Mouse (Mus musculus) thymus, postnatal 25 days (tissue): ENCODE data around the gene Ccdc158.

Experiments
- DNase-seq: peaks from one replicate; pipeline ENCODE4 v3.0.0; 2022

Gene Ccdc158

DNA sequence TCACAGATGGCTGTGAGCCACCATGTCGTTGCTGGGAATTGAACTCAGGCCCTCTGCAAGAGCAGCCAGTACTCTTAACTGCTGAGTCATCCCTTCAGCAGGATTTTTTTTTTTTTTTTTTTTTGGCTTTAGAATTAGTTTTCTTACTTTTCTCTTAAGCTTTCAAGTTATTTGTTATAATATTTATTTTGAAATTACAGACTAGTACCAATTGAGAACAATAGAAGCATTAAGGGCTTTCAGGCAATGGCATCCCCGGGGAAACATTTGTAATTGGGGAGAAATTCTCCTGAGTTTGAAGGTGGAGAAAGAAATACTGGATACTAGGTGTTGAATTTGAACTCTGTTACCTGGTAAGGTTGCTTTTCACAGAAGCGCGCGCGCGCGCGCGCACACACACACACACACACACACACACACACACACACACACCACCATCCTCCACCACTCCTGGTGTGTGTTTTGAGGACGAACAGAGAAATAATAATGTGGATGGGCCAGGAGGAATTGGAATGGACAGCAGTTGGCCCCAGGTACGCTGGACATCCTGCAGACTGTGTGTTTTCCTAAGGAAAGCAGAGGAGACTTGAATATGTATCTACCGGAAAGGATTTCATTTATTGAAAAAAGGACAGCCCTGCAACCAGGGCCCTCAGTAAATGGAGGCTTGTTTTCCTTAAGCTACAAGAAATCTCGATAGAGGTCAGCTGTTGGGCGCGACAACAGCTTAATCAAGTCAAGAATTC lies 9.8 kb upstream of the Ccdc158 start:
- no peak for DNase-seq

GRCm38 (mm10) chr5:92683871-92684475 lies 8.9 kb upstream of the Ccdc158 start:
- DNase-seq: no peak

DNA sequence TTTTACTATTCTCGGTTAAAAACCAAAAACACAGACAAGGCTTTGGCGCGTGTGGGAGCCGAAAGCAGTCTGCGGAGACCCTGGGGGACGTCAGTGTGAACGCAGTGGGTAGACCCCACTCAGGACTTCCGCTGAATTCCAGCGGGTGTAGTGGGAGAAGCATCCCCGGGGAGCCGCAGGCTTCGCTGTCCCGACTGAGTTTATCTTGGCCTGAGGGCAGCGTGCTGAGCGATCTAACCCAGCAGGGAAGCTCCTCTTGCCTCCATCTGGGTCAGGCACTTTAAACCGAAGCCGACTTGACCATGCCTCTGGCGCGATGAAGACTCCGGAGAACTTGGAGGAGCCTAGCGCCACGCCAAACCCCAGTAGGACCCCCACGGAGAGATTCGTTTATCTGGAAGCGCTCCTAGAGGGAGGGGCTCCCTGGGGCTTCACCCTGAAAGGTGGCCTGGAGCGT lies 8.3 kb upstream of the Ccdc158 start, which contains the start of gene Shroom3:
Gene Shroom3, plus strand, starts transcription at position 85 of the 457 bp plus-strand sequence.
- DNase-seq: no peak

DNA sequence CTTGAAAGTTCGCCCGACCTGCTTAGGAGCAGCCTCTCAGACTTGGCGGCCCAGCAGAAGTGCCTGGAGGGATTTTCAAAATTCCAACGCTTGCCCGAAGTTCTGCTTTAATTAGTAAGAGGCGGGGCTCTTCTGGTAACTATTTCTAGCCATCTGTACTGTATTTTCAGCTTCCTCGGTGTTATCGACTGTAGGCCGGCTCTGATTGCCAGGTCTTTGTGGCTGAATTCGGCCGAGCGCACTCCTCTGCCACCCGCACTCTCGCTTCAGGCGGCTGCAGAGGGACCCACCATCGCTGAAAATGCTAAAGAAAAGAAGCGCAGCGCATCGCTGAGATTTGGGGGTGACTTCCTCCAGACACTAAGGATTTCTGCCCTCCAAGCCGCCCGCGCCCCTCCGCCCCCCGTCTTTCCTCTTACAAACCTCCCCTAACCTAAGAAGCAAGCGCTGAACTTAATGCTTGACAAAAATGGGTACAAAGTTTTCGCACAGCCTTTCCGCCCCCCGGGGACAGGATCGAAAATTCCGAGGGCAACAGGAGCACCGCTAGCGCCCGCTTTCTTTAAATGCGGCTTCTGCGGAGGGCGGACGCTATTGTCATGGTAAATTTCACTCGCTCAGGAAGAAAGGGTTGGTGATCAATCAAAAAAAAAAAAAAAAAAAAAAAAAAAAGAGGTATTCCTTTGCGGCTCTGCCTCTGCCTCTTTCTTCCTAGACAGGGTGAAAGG lies 7.7 kb upstream of the Ccdc158 start:
- no peak for DNase-seq

DNA sequence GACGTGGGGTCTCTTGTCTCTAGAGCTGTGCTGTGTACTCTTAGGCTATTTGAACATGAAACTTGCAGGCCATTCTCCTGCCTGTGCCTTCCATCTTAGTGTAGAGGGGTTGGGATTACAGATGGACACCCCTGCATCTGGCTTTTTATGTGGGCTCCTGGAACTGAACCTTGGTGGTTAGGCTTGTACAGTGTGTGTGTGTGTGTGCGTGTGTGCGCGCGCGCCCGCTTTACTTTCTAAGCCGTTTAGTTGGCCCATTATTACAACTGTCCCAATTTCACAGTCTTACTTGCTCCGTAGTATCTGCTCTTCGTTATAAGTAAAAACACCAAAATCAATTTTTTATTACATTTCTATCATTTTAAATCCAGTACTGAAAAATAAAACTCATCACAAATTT lies 6.8 kb upstream of the Ccdc158 start:
- no peak for DNase-seq

DNA sequence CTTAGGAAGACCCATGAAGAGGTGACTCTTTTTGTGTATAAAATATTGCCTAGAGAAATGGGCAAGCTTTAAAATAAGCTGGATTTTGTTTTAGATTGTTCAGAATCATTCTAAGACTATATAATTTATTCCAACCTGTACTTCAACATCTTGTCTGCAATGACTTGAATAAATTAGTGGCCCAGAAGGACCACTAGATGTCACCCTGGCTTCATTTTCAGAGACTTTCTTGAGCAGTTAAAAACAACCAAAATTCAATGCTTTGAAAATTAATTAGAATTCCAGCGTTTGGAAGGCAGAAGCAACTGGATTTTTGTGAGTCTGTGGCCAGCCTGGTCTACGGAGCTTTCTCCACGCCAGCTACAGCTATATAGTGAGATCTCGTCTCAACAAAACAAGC lies 4.4 kb upstream of the Ccdc158 start:
- DNase-seq: no peak

DNA sequence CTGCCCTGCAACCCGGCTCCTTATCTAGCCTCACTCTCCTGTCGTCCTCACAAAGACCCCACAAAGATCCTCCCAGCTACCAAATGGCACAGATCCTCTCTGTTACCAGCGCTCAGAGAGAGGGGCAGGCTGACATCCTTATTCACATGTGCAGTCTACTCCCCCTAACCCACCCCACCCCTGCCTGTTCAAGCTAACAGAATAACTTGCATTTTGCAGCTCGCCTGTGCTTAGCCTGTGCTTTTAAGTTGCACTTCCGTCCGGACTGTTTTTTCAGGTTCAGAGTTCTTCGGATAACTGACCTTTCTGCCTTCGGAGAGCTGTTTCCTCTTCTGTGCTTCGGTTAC lies 476 bp upstream of the Ccdc158 start:
- no peak for DNase-seq

GRCm38 (mm10) chr5:92666860-92667259 lies 8.2 kb downstream of the Ccdc158 start:
- DNase-seq: no peak

DNA sequence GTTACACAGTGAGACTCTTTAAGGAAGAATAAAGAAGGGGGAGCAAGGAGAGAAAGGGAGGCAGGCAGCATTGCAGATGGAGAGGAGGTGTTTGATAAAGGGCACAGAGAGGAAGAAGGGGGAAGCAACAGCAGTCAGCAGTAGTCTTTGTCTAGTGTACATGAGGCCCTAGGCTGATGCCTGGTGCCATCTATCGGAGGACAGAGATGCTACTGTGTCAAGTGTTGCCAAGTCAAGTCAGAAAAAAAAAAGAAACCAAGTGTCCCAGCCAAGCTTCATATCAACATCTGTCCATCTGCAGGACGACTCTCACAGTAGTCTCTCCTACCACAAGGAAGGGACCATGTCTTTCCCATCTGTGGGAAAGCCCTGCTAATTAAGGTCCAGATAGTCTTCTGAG lies 10.8 kb downstream of the Ccdc158 start:
- no peak for DNase-seq

- peak; percentile 59 for DNase-seq
These were observed 18.8 kb downstream of the Ccdc158 start for GRCm38 (mm10) chr5:92656256-92656655.

DNA sequence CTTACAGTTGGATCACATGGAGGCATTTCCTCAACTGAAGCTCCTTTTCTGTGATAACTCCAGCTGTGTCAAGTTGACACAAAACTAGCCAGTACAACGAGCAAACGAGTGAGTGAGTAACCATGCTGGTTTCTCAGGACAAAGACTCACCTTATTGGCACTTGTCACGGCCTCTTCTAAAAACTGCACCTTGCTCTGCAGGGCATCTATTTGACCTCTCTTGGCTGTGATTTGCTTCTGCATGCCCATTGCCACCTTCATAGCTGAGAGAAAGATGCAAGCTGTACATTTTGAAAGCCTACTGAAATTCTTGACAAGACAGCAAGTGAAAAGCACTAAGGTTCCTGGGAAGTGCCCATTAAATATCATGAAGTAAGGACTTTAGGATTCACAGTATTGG lies 34.2 kb downstream of the Ccdc158 start:
- no peak for DNase-seq

DNA sequence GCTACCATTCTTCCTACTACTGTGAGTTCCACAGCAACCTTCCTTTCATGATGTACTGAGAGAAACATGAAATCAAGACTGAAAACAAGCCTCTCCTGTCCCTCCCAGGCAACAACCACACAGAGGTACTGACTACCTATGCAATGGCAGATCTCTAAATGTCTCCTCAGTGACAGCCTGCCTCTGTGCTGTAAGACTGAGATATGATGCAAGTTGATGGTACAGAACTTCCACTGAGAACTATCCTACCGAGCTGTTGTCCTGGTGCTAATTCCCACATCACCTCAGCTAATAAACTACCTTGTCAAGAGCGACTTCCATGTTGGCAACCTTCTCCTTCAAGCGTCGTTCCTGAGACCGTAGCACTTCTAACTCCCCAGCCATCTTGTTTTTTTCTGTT lies 39.2 kb downstream of the Ccdc158 start:
- no peak for DNase-seq

GRCm38 (mm10) chr5:92634916-92635315 lies 40.2 kb downstream of the Ccdc158 start:
- DNase-seq: no peak

DNA sequence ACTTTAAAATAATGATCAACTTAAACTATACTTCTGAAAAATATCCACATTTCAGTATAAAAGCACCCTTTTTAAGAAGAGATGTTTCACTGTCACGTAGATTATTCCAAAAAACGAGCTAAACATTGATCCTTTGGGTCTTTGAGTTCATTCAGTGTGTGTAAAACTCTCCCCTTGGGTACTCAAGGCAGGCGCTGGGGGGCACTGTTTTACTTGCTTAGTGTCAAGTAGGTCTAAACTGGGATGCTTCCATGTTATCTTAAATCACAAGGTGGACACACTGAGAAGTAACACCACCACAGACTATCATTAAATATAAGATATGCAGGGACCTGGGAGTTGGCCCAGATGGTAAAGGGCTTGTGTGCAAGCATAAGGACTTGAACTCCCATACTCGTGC lies 41.5 kb downstream of the Ccdc158 start:
- no peak for DNase-seq

DNA sequence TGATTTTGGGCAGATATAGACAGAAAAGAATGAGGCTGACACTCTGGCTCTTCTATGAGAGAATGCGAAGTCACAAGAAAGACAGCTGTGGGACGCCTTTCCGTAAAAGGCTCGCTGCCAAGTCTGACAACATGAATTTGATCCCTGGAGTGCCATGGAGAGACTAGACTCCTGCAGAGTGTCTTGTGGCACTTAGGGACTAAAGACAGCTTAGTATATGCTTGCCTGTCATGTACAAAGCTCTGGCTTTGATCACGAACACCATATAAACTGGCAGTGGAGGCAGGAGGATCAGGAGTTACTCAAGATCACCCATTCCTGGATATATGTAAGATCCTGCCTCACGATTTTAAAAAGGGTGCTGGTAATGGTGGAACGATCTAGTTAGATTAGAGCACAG lies 47.2 kb downstream of the Ccdc158 start:
- DNase-seq: no peak

DNA sequence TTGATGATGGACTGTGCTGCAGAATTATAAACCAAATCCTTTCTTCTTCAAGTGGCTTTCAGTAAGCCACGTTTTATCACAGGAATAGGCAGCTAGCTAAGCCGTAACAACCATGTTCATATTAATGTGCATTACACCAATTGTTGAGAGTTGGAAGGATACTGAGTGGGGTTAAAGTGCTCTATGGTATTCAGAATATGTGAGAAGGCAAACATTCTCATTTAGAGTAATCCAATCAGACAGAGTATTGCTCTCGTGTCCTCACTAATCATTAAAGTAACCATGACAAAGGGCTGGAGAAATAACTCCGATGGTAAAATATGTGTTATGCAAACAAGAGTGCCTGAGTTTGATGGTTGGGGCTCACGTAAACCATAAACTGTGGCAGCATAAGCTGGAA lies 53.2 kb downstream of the Ccdc158 start:
- DNase-seq: no peak

DNA sequence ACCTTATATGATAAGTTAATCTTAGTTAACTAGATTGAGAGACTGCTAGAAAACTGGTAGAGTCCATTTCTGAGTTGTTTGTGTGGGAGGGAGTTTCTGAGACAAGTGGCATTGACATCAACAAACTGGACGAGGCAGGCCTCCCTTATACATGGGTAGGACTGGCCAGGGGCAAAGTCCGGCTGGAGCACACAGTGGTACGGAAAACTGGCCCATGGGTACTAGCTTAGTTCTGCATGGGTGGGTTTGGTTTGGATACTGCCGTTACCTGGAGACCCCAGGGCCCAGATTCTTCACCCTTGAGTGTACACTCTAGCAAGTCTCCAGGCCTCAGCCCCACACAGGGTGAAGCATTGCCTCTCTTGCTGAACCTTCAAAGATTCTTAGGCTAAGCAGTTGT lies 62.3 kb downstream of the Ccdc158 start:
- DNase-seq: no peak

DNA sequence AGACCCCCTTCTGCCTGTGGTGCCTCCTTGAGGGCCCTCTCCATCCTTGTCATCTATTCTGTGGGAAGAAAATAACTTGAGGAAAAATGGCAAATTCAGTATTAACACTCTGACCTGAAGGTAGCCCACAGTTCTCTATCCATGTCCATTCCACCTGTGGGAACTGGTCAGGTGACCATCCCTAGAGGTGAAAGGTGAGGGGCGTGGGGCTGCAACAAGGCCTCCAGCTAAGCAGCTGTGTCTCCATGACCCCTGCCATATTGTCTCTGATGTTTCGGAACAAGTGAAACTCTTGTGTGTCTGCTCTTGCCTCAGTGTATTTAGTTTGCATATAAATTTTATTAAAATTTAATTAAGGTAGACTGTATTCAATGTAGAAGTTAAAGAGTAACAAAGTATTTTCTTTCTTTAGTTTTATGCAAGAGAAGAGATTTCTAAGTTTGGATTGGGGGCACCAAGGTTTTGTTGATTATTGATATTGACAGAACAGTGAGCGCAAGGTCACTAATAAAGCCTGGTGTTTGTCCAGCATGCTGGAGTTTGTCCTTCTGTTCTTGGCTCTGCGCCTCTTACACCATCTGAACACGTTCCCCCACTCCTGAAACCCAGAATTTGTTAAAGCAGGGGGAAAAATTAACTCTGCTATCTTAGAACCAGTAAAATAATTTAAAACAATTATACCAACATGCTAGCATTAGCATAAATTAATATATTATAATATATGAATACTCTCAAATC lies 67.4 kb downstream of the Ccdc158 start:
- DNase-seq: no peak

DNA sequence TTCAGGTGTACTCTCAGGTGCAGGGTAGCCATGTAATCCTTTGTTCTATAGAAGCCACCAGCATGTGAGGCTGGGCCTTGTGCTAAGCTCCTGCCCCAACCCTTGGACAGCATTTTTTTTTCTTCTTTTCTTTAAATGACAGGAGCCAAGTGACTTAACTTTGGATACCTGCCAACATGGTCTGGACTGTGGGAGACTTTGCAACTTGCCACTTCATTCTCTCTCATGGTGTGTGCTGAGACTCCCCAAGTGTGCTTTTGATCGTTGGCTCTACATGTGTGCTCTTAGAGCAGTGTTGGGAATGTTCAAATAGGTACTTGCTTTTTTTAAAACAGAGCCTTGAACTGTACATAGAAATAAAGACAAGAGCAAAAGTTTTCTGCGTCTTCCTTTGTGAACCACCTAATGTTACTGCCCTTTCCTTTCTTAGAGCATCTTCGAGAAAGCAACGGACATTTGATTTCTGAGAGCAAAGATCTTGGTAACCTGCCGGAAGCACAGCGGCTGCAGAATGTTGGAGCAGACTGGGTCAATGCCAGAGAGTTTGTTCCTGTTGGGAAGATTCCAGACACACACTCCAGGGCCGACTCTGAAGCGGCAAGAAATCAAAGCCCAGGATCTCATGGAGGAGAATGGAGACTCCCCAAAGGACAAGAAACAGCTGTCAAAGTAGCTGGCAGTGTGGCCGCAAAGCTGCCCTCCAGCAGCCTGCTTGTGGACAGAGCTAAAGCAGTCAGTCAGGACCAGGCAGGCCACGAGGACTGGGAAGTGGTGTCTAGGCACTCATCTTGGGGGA lies 70.4 kb downstream of the Ccdc158 start:
- no peak for DNase-seq

- DNase-seq: peak; percentile 31
These were observed 72.1 kb downstream of the Ccdc158 start, which contains the start of gene Stbd1 for GRCm38 (mm10) chr5:92602691-92603690. Gene Stbd1, plus strand, starts transcription at chr5:92603041.

DNA sequence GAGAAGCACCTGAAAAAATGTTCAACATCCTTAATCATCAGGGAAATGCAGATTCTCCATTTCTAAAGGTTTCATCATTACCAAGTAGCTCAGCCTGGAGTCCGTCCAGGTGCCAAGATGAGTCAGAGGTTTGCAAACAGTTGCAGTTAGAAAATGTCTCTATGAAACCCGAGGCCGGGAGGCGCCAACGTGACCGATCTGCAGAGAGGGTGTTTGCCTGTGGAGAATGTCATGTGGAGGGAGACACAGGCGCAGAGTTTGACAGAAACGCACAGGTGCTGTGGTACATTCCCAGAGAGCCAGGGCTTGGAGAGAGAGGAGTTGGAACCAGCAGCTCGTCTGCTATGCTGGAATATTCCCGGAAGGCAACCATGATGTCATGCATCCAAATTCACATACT lies 76.0 kb downstream of the Ccdc158 start:
- no peak for DNase-seq
